Mouse (Mus musculus) heart, postnatal 36 days (tissue): ENCODE measurements around the gene Siglec1. TPM values are rescaled to one million over a fixed set of nuclear protein-coding genes. Genes with fewer than 3 reads are reported as not detected.

Source experiments
- DNase-seq, 2 experiments: peaks; one replicate each; pipeline ENCODE4 v3.0.0; 2021 to 2022
- intact Hi-C: fragments of 180-260 bp; cut with DNase I; formaldehyde crosslinking; loops from one replicate; pipeline ENCODE4 v1.15.1; 2025
- total RNA-seq, 2 experiments: library from RNA; stranded (reverse); gene quantifications; 2 replicates each; pipeline ENCODE4 v1.2.3; 2021

Gene Siglec1
- total RNA-seq, 2 experiments from 2014 or later, result 1.9 to 4.6 TPM

DNA sequence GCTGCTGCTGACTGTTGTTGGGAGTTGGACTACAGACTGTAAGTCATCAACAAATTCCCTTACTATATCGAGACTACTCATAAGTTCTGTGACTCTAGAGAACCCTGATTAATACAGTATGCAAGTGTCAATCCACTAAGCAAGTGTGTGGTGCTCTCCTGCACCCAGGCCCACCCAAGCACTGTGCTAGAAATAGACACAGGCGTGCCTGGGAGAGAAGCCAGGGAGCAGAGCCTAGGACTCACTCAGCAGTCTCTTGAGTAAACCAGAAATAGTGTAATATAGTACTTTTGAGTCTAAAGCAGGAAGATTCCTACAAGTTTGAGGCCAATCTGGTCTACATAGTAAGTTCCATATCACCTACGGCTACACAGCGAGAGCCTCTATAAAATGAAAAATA is 17.5 kb upstream of the Siglec1 start:
- no peak for DNase-seq
- intact Hi-C loops, result loop anchor here (2.0 kb wide), 1 partner anchor 371 kb away; no protein-coding TSS in a partner anchor

- peak in 1 of 2 experiments; percentile 0 for DNase-seq
- intact Hi-C loops, result no loop called here
Observed at GRCm38 (mm10) chr2:131101530-131101929, 15.0 kb upstream of the Siglec1 start.

GRCm38 (mm10) chr2:131097087-131097486 is 10.5 kb upstream of the Siglec1 start:
- no peak for DNase-seq
- intact Hi-C loops, result no loop called here

DNA sequence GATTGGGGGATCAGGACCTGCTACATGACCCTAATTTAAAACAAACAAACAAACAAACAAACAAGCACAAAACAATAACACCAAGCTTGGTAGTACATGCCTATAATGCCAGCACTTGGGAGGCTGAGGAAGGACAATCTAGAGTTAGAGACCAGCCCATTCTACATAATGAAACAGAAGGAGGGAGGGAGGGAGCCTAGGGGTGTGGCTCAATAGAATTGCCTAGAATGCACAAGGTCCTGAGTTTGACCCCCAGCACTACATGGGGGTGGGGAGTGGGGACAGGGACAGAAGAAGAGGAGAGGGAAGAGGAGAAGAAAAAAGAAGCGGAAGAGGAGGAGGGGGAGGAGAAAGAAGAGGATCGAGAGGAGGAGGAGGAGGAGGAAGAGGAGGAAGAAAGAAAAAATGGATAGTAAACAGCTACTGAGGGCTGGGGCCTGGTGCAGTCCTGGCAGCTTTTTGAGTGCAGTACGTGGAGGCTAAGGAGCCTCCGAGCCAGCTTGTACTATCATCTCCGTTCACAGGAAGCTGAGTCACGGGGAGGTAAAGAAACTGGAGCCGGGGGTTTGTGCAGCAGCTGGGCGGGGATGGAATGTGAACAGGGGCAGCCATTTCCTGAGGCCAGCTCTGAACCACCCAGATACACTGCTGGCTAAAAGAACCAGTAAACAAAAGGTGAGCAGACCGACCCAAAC is 9.7 kb upstream of the Siglec1 start:
- intact Hi-C loops, result no loop called here

DNA sequence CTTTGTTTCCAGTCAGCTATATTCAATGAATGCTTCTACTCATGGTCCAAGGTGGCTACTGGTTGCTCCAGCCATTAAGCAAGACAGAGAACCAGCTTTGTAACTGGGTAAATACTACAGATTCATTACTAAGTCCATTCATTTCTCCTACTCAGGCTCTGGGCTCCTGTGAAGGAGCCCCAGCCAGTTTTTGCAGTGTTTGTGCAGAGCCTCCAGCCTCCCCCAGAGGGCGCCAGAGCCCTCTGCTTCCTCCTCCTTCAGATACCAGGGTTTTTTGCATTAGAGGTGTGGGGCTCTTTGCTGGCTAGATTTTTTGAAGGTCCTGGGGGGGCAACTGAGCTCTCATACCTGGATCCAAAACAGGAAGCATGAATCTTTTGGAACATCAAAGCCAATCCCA is 8.3 kb upstream of the Siglec1 start:
- peak; percentile 85 to 86 for DNase-seq
- intact Hi-C loops, result loop anchor here (1.0 to 2.0 kb wide), 6 partner anchors 38 to 322 kb away; partner anchors contain the start of gene 1700037H04Rik

More for the DNA sequence above, 9.7 kb upstream of the Siglec1 start:
- DNase-seq, result peak; percentile 57

GRCm38 (mm10) chr2:131093577-131093976 is 7.0 kb upstream of the Siglec1 start:
- peak in 1 of 2 experiments; percentile 0 for DNase-seq
- intact Hi-C loops, result no loop called here

DNA sequence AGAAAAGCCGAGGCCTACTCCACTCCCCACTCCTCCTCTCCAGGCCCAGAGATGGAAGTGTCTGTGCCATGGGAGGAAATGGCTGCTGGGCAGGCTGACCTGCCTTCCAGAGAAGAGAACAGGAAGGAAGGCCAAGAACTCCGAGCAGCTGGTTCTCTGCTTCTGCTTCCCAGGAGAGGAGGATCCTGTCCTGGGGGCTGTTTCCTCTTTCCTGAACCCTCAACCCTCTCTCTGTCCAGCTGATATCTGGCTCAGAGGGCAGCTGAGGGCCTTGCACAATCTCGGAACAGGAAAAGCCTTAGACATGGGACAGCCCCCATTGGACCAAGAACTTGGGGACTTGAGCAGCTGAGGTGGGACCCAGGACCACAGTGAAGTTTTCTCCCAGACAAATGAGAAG is 4.3 kb upstream of the Siglec1 start:
- peak; percentile 30 to 40 for DNase-seq
- intact Hi-C loops, result no loop called here

GRCm38 (mm10) chr2:131089634-131090033 is 3.1 kb upstream of the Siglec1 start:
- DNase-seq, result peak in 1 of 2 experiments; percentile 25
- intact Hi-C loops, result no loop called here

- intact Hi-C loops, result no loop called here
- DNase-seq, result no peak
Observed at GRCm38 (mm10) chr2:131088581-131088980, 2.0 kb upstream of the Siglec1 start.

DNA sequence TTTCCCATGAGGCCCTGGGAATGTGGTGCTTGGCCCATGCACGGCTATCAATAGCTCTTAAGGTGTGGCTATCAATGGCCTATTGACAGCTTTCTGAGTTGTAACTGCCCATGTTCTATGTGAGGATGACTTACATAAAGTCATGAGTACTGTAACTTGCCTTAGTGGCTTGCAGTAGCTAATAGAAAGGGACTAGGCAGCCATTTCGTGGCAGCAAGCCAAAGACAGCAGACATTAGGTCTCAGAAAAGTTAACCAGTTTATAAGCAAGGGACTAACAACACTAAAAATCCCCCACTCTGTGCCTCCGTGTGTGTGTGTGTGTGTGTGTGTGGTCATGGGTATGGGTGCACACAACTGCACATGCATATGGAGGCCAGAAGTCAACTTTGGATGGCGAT is 2.4 kb downstream of the Siglec1 start:
- intact Hi-C loops, result no loop called here

DNA sequence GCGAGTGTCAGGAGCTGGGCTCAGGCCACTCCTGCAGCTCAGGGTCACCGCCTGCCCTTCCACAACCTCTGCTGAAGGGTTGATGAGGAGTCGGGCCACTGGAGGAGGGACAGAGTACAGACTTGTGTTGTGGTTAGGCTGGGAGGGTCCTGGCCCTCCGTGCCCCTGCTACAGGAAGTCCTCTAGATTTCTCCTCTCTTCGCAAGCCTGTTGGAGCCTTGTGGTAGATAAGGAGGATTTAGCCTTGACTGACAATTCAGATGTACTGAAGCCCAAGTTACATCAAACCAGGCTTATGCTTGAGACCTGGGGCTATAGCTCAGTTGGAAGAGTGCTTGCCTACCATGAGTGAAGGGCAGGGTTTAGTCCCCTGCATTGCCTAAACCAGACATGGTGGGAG is 6.1 kb downstream of the Siglec1 start:
- intact Hi-C loops, result no loop called here
- DNase-seq, result no peak

More for the DNA sequence above, 2.4 kb downstream of the Siglec1 start:
- DNase-seq, result no peak

DNA sequence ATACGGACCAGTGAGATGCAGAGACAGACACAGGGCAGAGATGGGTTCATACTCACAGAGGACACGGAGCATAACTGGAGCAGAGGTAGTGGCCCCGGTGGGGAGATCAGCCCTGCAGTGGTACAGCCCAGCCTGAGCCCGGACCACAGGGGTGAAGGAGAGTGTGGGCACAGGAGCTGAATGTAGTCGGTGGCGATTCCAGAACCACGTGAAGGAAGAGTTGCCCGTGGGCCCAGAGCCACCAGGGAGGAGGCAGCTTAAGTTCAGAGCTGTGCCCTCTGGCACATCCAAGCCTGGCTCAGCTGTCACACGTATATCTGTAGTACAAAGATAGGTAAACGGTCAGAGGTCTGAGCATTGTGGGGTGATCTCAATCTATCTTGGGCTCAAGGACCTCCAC is 14.0 kb downstream of the Siglec1 start:
- intact Hi-C loops, result no loop called here
- DNase-seq, result no peak

GRCm38 (mm10) chr2:131067481-131067880 is 19.1 kb downstream of the Siglec1 start:
- DNase-seq, result no peak
- intact Hi-C loops, result no loop called here

DNA sequence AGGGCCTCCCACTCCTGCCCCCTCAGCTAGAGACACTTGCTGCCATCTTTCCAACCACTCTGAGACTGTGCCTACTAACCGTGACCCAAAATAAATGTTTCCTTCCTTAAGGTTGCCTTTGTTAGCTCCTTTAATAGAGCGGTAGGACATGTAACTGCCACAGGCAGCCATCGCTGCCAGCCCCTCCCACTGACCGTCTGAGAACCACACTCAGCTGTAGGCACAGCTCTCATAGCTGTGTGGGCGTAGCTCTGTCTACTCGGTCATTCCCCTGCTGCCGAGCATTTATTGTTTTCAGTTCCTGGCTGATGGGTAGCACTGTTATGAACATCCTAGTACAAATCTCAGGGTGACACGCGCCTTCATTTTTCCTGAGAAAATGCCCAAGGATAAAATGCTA is 20.2 kb downstream of the Siglec1 start:
- intact Hi-C loops, result no loop called here
- no peak for DNase-seq

DNA sequence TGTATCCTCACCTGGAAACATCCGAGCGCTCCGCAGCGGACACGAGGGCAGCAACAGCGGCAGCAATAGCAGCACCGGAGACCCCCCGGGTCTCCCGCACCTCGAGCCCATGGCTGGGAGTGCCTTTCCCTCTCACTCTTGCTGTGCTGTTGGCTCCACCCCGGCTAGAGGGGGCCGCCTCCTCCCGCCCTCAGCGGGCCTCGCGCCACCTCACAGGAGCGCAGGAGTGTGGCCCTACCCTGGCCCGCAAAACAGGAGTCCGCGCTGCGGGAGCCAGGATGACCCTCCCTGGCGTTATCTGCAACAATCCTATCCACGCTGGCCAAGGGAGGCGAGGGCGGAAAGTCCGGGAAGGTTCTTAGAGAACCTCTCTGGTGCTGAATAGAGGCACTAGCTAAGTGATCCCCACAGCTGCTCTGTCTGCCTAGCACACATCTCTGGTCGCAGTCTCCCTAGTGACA is 23.1 kb downstream of the Siglec1 start, which contains the start of gene Adam33:
Gene Adam33 (minus strand): TSS at position 411 of the 461 bp plus-strand sequence.
- DNase-seq, result peak in 1 of 2 experiments; percentile 32

GRCm38 (mm10) chr2:131061607-131062006 is 25.0 kb downstream of the Siglec1 start:
- intact Hi-C loops, result no loop called here
- no peak for DNase-seq

More for the DNA sequence above, 23.1 kb downstream of the Siglec1 start, which contains the start of gene Adam33:
- intact Hi-C loops, result no loop called here

GRCm38 (mm10) chr2:131060784-131061183 is 25.8 kb downstream of the Siglec1 start:
- intact Hi-C loops, result no loop called here
- DNase-seq, result no peak

GRCm38 (mm10) chr2:131059781-131060540 is 26.6 kb downstream of the Siglec1 start:
- DNase-seq, result peak in 1 of 2 experiments; percentile 39
- intact Hi-C loops, result loop anchor here (2.0 kb wide), 1 partner anchor 195 kb away; no protein-coding TSS in a partner anchor

- intact Hi-C loops, result loop anchor here (2.0 kb wide), 1 partner anchor 195 kb away; no protein-coding TSS in a partner anchor
- peak; percentile 75 for DNase-seq
Observed at GRCm38 (mm10) chr2:131059377-131059776, 27.2 kb downstream of the Siglec1 start.

DNA sequence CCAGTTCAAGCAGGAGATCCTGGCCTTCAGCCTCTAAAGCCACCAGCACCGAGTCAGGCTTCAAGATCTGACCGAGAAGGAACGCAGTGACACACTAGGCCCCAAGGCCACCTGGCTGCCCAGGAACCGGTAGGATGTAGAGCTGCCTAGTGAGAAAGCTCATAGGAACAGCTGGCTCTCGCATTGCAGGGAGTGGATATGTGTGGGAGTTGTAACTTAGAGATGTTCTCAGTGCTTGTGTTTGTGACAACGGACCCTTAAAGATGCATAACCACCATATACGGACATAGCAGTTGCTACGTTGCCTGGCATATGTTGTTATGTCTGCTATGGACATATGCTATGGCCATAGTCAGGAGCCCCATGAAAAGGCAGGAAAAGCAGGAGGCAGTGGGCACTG is 27.9 kb downstream of the Siglec1 start:
- DNase-seq, result no peak
- intact Hi-C loops, result loop anchor here (2.0 kb wide), 1 partner anchor 196 kb away; no protein-coding TSS in a partner anchor

DNA sequence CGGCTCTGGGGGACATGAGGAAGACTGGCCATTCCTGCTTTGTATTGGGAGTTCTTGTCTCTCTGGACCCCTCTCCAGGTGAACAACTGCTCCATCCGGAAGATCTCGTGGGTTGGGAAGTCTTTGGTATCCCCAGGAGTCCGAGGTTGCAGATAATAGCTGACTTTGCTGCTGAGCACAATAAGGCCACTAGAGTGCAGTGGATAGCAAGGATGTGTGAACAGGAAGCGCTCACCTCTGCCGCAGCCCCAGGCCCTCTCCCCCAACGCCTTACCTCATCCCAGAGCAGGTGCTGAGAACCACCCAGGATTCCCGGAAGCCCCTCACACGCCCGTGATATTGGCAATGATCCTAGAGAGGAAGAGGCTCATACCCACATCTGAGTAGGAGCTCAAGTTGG is 30.4 kb downstream of the Siglec1 start:
- no peak for DNase-seq
- intact Hi-C loops, result loop anchor here (2.0 kb wide), 1 partner anchor 39 kb away; no protein-coding TSS in a partner anchor
